Mouse (Mus musculus) heart, embryonic 14.5 days (tissue): ENCODE data around the gene Slc13a3. TPM values are rescaled to one million over a fixed set of nuclear protein-coding genes. Genes with fewer than 3 reads are reported as not detected.
A peak's percentile ranks its signal among the peaks of the same experiment; 100 is the strongest.

Experiments used
- ATAC-seq: fragments of 200-750 bp; cut with Nextera tagmentation; 2 replicates; pipeline ENCODE4 v1.8.0; 2017; ENCODE audit warnings: low read depth, moderate TSS enrichment; ENCODE audit not compliant: insufficient number of reproducible peaks, insufficient read depth, low FRiP score
- H3K27ac ChIP-seq, 2 experiments: fragments of 200-500 bp in 1 of 2; fragments of 300-500 bp in 1 of 2; sonication (generic) in 1 of 2; replicated peaks in 1 of 2; 2 replicates each; pipeline ENCODE4 v1.5.1; 2012 to 2014; ENCODE audit warnings: low read depth in 2 of 2, low read length in 2 of 2, control low read depth in 1 of 2, mild to moderate bottlenecking in 1 of 2, mixed read lengths in 1 of 2; ENCODE audit not compliant: control insufficient read depth in 1 of 2, insufficient read depth in 1 of 2
- H3K27me3 ChIP-seq: fragments of 300-500 bp; sonication (generic); 2 replicates; pipeline ENCODE4 v1.6.1; 2014; ENCODE audit warnings: mild to moderate bottlenecking, low read length, control low read depth; ENCODE audit not compliant: control insufficient read depth, insufficient read depth
- H3K36me3 ChIP-seq: fragments of 300-500 bp; sonication (generic); 2 replicates; pipeline ENCODE4 v1.6.1; 2014; ENCODE audit warnings: mild to moderate bottlenecking, control low read depth, low read length, mixed read lengths; ENCODE audit not compliant: control insufficient read depth, insufficient read depth
- H3K4me1 ChIP-seq, 2 experiments: fragments of 200-500 bp in 1 of 2; fragments of 300-500 bp in 1 of 2; sonication (generic) in 1 of 2; 2 replicates each; pipeline ENCODE4 v1.6.1; 2012 to 2014; ENCODE audit warnings: low read length in 2 of 2, control low read depth in 1 of 2, mixed read lengths in 1 of 2; ENCODE audit not compliant: control insufficient read depth in 2 of 2, insufficient read depth in 2 of 2
- H3K4me2 ChIP-seq: fragments of 300-500 bp; sonication (generic); 2 replicates; pipeline ENCODE4 v1.6.1; 2014; ENCODE audit warnings: mild to moderate bottlenecking, low read length
- H3K4me3 ChIP-seq, 2 experiments: fragments of 200-500 bp in 1 of 2; fragments of 300-500 bp in 1 of 2; sonication (generic) in 1 of 2; 2 replicates each; pipeline ENCODE4 v1.5.1; 2012 to 2014; ENCODE audit warnings: low read length in 2 of 2, mild to moderate bottlenecking in 2 of 2, control low read depth in 1 of 2, low read depth in 1 of 2, moderate library complexity in 1 of 2; ENCODE audit not compliant: control insufficient read depth in 1 of 2, insufficient read depth in 1 of 2
- H3K9ac ChIP-seq: fragments of 300-500 bp; sonication (generic); 2 replicates; pipeline ENCODE4 v1.6.1; 2014; ENCODE audit warnings: mild to moderate bottlenecking, low read length
- H3K9me3 ChIP-seq: fragments of 300-500 bp; sonication (generic); 2 replicates; pipeline ENCODE4 v1.6.1; 2016; ENCODE audit warnings: low read length, control low read depth; ENCODE audit not compliant: control insufficient read depth
- WGBS: fragments of 180-500 bp; shearing (Covaris S2); extraction: QIAGEN DNeasy Blood & Tissue Kit; methylation state at CpG from one replicate; pipeline ENCODE4 v1.1.7; 2014; 5-methylcytosine and 5-hydroxymethylcytosine counted together
- polyA plus RNA-seq: library from polyadenylated mRNA; unstranded; fragments of >200 nt; fragmentation: Nextera tagmentation; extraction: Ambion mirVana; gene quantifications from 2 replicates; pipeline ENCODE4 v1.2.1, GENCODE M21; 2014

Gene Slc13a3
- polyA plus RNA-seq, 1 experiment from 2014 or later = 0.26 TPM

DNA sequence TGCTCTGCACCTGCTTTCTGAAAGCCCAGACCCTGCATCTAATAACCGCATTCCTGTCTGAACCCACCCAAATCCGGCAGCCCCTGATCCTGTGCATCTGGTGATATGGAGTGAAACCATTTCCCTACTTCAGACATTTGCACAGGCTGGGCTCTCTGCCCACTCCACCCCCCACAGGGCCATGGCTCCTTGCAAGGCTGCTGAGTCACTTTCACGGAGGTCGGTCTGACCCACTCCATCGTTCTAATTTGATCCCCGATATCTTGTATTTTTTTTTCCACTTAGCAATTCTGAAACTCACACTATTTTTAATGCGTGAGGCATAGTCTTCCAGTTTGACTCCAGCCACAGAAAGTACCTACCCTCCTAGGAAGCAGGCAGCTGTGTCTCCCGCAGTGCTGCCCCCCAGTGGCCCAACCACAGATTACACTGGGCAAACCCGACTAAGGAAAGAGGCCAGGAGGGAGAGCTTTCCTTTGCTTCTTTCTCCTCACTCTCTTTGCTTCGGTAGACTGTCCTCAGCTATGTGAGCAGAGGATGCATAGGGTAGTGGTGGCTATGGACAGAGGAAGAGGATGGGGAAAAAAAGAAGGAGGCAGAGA, 65.2 kb downstream of the Slc13a3 start:
- no peak overlapping the region for H3K4me3 ChIP-seq
- H3K9me3 ChIP-seq = no peaks in the 10 kb centered on the region
- peaks cover 2 to 12% of the 10 kb centered on the region in 2 experiments; a peak in 2 of 4 replicates for H3K4me1 ChIP-seq
- 35% methylated on average over 10 of the region's 10 CpGs for WGBS
- H3K36me3 ChIP-seq = no peaks in the 10 kb centered on the region
- no peak overlapping the region for H3K4me2 ChIP-seq
- ATAC-seq = no peak
- no peaks in the 10 kb centered on the region for H3K27me3 ChIP-seq
- H3K27ac ChIP-seq = no peak overlapping the region
- H3K9ac ChIP-seq = no peak overlapping the region

DNA sequence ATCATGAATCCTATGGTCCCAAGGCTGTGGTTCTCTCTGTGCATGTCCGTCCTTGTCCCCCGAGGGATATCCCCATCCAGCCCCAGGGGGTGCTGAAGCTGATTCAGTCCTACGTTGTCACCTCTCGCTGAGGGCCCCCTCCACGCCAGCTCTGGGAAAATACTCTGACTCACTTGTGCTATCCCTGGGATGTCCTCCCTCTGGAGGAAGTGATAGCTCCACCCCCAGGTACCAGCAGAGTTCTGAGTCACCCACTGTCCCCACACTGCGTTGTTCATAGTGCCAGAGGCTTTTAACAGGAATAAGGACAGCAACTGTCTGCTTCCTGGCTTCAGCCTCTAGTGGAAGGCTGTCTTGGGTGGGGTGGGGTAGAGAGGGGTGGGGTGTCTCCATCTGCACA, 67.7 kb downstream of the Slc13a3 start:
- Histone ChIP-seq H3K36me3 (no peaks in the 10 kb centered on the region), H3K9ac (no peak overlapping the region), H3K4me1 (peaks cover 10 to 16% of the 10 kb centered on the region in 2 experiments; a peak in 3 of 4 replicates), H3K4me3 (no peak overlapping the region), H3K4me2 (no peak overlapping the region), H3K27me3 (no peaks in the 10 kb centered on the region), H3K27ac (peak overlapping the region in 1 of 2 experiments; percentile 19; a peak in 1 of 4 replicates), H3K9me3 (no peaks in the 10 kb centered on the region)
- 28% methylated on average over 6 of the region's 6 CpGs for WGBS
- ATAC-seq = peak; percentile 40; the same call in 1 of the 2 replicates

DNA sequence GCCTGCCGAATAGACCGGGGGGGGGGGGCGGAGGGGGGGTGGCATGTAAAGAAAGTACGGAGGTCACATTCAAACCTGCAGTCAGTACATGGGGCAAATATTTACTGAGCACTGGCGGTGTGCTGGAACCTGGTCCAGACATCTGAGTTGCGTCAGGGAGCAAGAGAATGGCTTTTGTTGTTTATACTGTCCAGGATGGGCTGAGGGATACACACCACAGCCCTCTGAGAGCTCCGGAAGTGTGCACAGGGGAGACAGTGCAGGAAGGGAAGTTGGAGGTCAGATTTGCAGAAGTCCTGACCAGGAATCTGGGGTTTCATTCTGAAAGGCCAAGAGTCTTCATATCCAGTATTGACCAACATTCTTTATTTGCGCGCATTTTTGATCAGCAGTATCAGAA, 68.1 kb downstream of the Slc13a3 start:
- no peak overlapping the region for H3K4me3 ChIP-seq
- H3K4me2 ChIP-seq = no peak overlapping the region
- no peak for ATAC-seq
- no peaks in the 10 kb centered on the region for H3K27me3 ChIP-seq
- no peak overlapping the region for H3K9ac ChIP-seq
- peaks cover 10 to 16% of the 10 kb centered on the region in 2 experiments; a peak in 3 of 4 replicates for H3K4me1 ChIP-seq
- H3K9me3 ChIP-seq = no peaks in the 10 kb centered on the region
- H3K27ac ChIP-seq = no peak overlapping the region
- WGBS = 63% methylated on average over 9 of the region's 9 CpGs
- no peaks in the 10 kb centered on the region for H3K36me3 ChIP-seq

DNA sequence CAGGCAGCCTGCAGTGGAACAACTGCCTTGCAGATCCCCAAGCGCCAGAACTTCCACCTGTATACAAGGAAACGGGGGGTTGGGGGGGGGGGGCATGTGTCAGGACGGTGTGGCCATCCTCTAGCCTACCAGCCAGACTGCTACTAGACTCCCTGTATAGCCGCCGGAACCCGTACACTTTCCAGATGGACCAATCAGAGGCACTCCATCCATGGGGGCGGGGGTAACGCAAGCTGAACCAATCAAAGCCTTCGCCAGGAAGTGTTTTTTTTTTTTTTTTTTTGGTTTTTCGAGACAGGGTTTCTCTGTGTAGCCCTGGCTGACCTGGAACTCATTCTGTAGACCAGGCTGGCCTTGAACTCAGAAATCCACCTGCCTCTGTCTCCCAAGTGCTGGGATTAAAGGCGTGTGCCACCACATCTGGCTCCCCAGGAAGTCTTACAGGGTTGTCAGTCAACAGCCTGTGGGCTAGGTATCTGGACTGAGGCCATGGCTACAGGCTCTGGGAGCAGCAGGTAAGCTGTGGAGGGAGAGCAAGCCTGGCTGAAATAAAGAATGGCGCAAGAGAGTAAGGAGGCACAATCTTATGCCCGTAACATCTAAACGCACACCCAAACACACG, 74.8 kb downstream of the Slc13a3 start:
- WGBS = 66% methylated on average over 14 of the region's 15 CpGs
- no peak for ATAC-seq
- H3K27me3 ChIP-seq = no peaks in the 10 kb centered on the region
- H3K36me3 ChIP-seq = no peaks in the 10 kb centered on the region
- no peak overlapping the region for H3K27ac ChIP-seq
- H3K4me1 ChIP-seq = peaks cover 4 to 11% of the 10 kb centered on the region in 2 experiments; a peak in 2 of 4 replicates
- no peak overlapping the region for H3K9ac ChIP-seq
- H3K9me3 ChIP-seq = no peaks in the 10 kb centered on the region
- no peak overlapping the region for H3K4me3 ChIP-seq
- H3K4me2 ChIP-seq = no peak overlapping the region

DNA sequence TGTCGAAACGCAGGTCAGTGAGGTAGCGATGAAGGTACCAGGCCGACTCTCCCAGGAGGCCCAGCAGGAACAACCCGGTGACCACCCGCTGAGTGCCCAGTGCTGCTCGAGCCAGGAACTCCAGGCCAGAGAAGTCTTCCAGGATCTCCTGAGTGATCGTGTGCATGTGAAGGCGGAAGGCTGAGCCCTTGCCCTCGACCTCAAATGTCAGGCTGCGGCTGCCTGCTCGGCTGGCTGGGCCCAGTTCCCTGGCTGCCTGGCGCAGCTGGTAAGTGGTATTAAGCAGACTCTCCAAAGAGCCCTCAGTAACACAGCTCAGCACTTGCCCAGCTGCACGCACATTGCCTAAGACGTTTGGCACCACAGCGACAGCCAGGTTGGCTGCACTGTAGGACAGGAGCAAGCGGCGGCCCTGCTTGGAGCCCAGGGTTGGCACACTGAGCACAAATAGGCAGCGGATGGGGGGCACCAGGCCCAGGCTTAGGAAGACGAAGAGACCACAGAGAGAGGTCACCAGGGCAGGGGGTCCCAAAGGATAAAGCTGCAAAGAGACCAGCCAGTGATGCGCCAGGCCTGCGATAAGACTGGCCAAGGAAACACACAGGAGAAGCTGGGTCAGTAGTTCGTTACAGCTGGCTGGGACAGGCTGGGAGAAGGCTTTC, 75.4 kb downstream of the Slc13a3 start:
- H3K4me1 ChIP-seq = peaks cover 4 to 11% of the 10 kb centered on the region in 2 experiments; a peak in 2 of 4 replicates
- no peaks in the 10 kb centered on the region for H3K36me3 ChIP-seq
- H3K27me3 ChIP-seq = no peaks in the 10 kb centered on the region
- no peak overlapping the region for H3K4me2 ChIP-seq
- H3K9ac ChIP-seq = no peak overlapping the region
- H3K4me3 ChIP-seq = no peak overlapping the region
- 72% methylated on average over 23 of the region's 23 CpGs for WGBS
- no peak for ATAC-seq
- no peak overlapping the region for H3K27ac ChIP-seq
- no peaks in the 10 kb centered on the region for H3K9me3 ChIP-seq

DNA sequence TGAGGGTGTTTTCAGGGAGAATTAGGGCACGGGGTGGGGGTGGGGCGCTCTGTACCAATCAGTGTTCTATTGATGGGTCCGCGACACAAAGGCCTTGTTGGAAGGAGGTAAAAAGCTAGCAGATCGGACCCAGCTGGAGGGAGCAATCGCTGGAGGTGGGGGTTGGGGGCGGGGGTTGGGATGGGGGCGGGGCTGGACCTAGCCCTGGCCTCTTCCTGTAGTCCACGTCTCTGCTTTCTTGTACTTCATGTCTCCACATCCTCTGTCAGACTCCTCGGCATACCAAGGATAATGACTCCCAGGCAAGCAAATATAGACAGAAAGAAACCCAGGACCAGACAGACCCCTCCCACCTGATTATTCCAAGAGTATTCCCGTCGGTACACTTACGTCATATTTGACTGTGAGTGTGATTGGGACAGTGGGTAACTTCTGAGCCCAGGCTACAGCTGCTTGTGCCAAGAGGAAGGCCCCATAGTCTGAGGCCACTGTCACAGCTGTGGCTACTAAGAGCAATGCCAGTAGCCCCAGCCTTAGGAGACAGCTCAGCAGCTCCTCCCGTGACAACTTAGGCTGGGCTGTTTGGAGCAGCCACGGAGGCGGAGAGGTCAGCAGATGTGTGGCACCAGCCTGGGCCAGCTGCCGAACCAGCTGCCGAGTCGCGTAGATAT, 76.1 kb downstream of the Slc13a3 start:
- Histone ChIP-seq H3K27ac (no peak overlapping the region), H3K36me3 (no peaks in the 10 kb centered on the region), H3K4me1 (peaks cover 4 to 8% of the 10 kb centered on the region in 2 experiments; a peak in 2 of 4 replicates), H3K4me3 (no peak overlapping the region), H3K27me3 (no peaks in the 10 kb centered on the region), H3K4me2 (no peak overlapping the region), H3K9ac (no peak overlapping the region), H3K9me3 (no peaks in the 10 kb centered on the region)
- WGBS = 47% methylated on average over 20 of the region's 20 CpGs
- no peak for ATAC-seq

DNA sequence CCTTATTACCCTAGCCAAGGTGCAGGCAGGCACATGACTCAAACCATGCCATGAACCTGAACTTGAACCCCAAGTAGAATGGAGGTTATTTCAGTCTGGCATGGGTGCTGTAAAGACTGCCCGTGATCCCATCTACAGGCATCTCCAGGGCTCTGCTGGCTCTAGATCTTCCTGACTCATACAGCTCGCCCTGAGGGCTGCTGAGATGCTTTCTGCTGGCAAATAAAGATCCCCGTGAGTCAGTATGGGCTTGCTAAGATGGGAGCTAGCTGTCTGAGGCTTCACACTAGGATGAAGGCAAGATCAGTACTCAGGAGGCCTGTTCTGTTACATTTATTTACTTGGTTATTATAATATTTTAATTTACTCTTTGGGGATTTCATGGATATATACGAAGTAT, 80.9 kb downstream of the Slc13a3 start:
- WGBS = 76% methylated on average over 4 of the region's 4 CpGs
- no peak overlapping the region for H3K4me3 ChIP-seq
- no peak overlapping the region for H3K4me2 ChIP-seq
- H3K4me1 ChIP-seq = peaks cover 3 to 4% of the 10 kb centered on the region in 2 experiments; a peak in 3 of 4 replicates
- no peak overlapping the region for H3K27ac ChIP-seq
- H3K27me3 ChIP-seq = no peaks in the 10 kb centered on the region
- H3K9ac ChIP-seq = no peak overlapping the region
- no peaks in the 10 kb centered on the region for H3K9me3 ChIP-seq
- no peaks in the 10 kb centered on the region for H3K36me3 ChIP-seq
- ATAC-seq = no peak
